Mouse (Mus musculus) limb, embryonic 14.5 days (tissue): ENCODE measurements at regions not wholly inside any gene's neighbourhood (a gene's known extent, or its start where the extent isn't known, plus 50 kb on each side); places are given as distances from the start of the nearest gene placed in this dataset.
A peak's percentile ranks its signal among the peaks of the same experiment; 100 is the strongest.

Experiments used
- ATAC-seq: fragments of 200-750 bp; cut with Nextera tagmentation; 2 replicates; pipeline ENCODE4 v1.8.0; 2017; ENCODE audit warnings: low read depth, moderate number of reproducible peaks, moderate TSS enrichment; ENCODE audit not compliant: low FRiP score
- DNase-seq: peaks from one replicate; pipeline ENCODE4 v3.0.0-alpha.2; 2015; ENCODE audit warnings: low spot score
- H3K27ac ChIP-seq: fragments of 300-500 bp; sonication (generic); replicated peaks from 2 replicates; pipeline ENCODE4 v1.5.1; 2014; ENCODE audit warnings: low read depth, mild to moderate bottlenecking, low read length, moderate library complexity, mixed read lengths
- H3K27me3 ChIP-seq: fragments of 300-500 bp; sonication (generic); 2 replicates; pipeline ENCODE4 v1.6.1; 2014; ENCODE audit warnings: low read length, mixed read lengths; ENCODE audit not compliant: control insufficient read depth, insufficient read depth
- H3K36me3 ChIP-seq: fragments of 300-500 bp; sonication (generic); 2 replicates; pipeline ENCODE4 v1.6.1; 2014; ENCODE audit warnings: mild to moderate bottlenecking, low read length, moderate library complexity, mixed read lengths; ENCODE audit not compliant: control insufficient read depth, insufficient read depth
- H3K4me1 ChIP-seq: fragments of 300-500 bp; sonication (generic); 2 replicates; pipeline ENCODE4 v1.6.1; 2014; ENCODE audit warnings: antibody characterized with exemption, low read length, mixed read lengths; ENCODE audit not compliant: control insufficient read depth, insufficient read depth
- H3K4me2 ChIP-seq: fragments of 300-500 bp; sonication (generic); replicated peaks from 2 replicates; pipeline ENCODE4 v1.6.1; 2014; ENCODE audit warnings: low read depth, mild to moderate bottlenecking, low read length, moderate library complexity; ENCODE audit not compliant: severe bottlenecking
- H3K4me3 ChIP-seq: fragments of 300-500 bp; sonication (generic); replicated peaks from 2 replicates; pipeline ENCODE4 v1.5.1; 2014; ENCODE audit warnings: low read length
- H3K9ac ChIP-seq: fragments of 300-500 bp; sonication (generic); 2 replicates; pipeline ENCODE4 v1.6.1; 2014; ENCODE audit warnings: mild to moderate bottlenecking, low read depth, low read length, moderate library complexity; ENCODE audit not compliant: severe bottlenecking
- H3K9me3 ChIP-seq: fragments of 300-500 bp; sonication (generic); 2 replicates; pipeline ENCODE4 v1.6.1; 2016; ENCODE audit warnings: low read length; ENCODE audit not compliant: control insufficient read depth
- POLR2A ChIP-seq: fragments of 200-500 bp; IDR thresholded peaks from 2 replicates; pipeline ENCODE4 v1.8.0; 2012; ENCODE audit warnings: inconsistent platforms, mild to moderate bottlenecking, moderate library complexity, borderline replicate concordance; ENCODE audit not compliant: insufficient read depth, insufficient read length; ENCODE audit errors: extremely low read depth
- WGBS: fragments of 180-500 bp; shearing (Covaris S2); extraction: QIAGEN DNeasy Blood & Tissue Kit; methylation state at CpG from one replicate; pipeline ENCODE4 v1.1.7; 2014; 5-methylcytosine and 5-hydroxymethylcytosine counted together

DNA sequence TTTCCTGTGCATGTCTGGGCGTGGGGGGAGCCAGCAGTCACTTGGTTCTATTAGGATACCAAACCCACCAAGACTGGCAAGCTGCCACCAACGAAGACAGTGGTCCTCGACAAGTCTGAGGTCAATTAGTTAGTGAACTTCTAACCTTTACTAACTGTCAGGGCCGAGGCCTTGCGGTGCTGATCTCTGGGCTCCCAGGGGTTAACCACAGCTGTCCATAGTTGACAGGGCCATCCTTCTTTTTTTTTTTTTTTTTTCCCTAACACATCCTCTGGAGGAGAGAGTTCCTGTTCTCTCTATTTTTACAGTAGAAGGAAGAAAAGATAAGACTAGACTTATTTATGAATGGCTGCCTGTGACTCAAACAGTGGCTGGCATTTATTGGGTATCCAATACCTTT, 663.5 kb downstream of the Slc22a22 start:
- Histone ChIP-seq H3K36me3 (no peaks in the 10 kb centered on the region), H3K27ac (no peak overlapping the region), H3K9me3 (no peaks in the 10 kb centered on the region), H3K27me3 (no peaks in the 10 kb centered on the region), H3K4me2 (no peak overlapping the region), H3K4me1 (no peaks in the 10 kb centered on the region), H3K9ac (no peak overlapping the region), H3K4me3 (no peak overlapping the region)
- 28% methylated on average over 5 of the region's 5 CpGs for WGBS
- no peak for TF ChIP-seq POLR2A
- DNase-seq (no peak), ATAC-seq (no peak)

GRCm38 (mm10) chr15:56810151-56810550, 667.3 kb downstream of the Slc22a22 start:
- WGBS: 43% methylated on average over 13 of the region's 13 CpGs
- Histone ChIP-seq H3K27me3 (no peaks in the 10 kb centered on the region), H3K4me1 (no peaks in the 10 kb centered on the region), H3K27ac (no peak overlapping the region), H3K4me3 (no peak overlapping the region), H3K9me3 (no peaks in the 10 kb centered on the region), H3K9ac (no peak overlapping the region), H3K4me2 (no peak overlapping the region), H3K36me3 (no peaks in the 10 kb centered on the region)
- ATAC-seq (no peak), DNase-seq (no peak)
- TF ChIP-seq POLR2A: no peak

GRCm38 (mm10) chr15:56807611-56808010, 669.8 kb downstream of the Slc22a22 start:
- DNase-seq: peak; percentile 6
- no peak for TF ChIP-seq POLR2A

GRCm38 (mm10) chr15:56801933-56802332, 675.5 kb downstream of the Slc22a22 start:
- no peaks in the 10 kb centered on the region for H3K9me3 ChIP-seq
- DNase-seq: no peak
- TF ChIP-seq POLR2A: no peak

More at GRCm38 (mm10) chr15:56807611-56808010, 669.8 kb downstream of the Slc22a22 start:
- no peaks in the 10 kb centered on the region for H3K4me1 ChIP-seq
- H3K9ac ChIP-seq: no peak overlapping the region
- no peak overlapping the region for H3K27ac ChIP-seq
- no peak overlapping the region for H3K4me2 ChIP-seq
- no peaks in the 10 kb centered on the region for H3K9me3 ChIP-seq
- peak; percentile 53; the same call in 1 of the 2 replicates for ATAC-seq
- H3K4me3 ChIP-seq: no peak overlapping the region
- no peaks in the 10 kb centered on the region for H3K36me3 ChIP-seq
- WGBS: 17% methylated on average over 5 of the region's 5 CpGs
- no peaks in the 10 kb centered on the region for H3K27me3 ChIP-seq

DNA sequence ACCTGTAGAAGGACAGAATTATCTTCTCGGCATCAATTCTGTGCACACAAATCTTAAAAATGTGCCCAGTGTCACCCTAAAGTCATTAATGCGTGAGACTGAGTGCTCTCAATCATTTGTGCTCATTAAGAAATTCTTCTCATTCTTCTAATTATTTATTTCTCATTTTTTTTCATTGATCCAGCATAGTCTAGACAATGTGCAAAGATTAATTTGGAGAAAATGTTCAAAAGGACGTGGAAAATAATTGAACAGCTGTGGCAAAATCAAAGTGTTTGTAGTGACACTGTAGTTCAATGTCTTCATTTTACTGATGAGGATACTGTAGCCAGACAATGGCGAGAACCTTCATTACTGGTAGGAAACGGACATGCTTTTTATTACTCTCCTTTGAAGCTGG, 702.0 kb downstream of the Slc22a22 start:
- DNase-seq: no peak
- Histone ChIP-seq H3K9me3 (no peaks in the 10 kb centered on the region), H3K27me3 (no peaks in the 10 kb centered on the region), H3K4me2 (no peak overlapping the region), H3K9ac (no peak overlapping the region), H3K36me3 (no peaks in the 10 kb centered on the region), H3K27ac (no peak overlapping the region), H3K4me1 (no peaks in the 10 kb centered on the region), H3K4me3 (no peak overlapping the region)
- no peak for ATAC-seq
- WGBS: 60% methylated on average over 5 of the region's 5 CpGs
- no peak for TF ChIP-seq POLR2A

More at GRCm38 (mm10) chr15:56801933-56802332, 675.5 kb downstream of the Slc22a22 start:
- no peaks in the 10 kb centered on the region for H3K4me1 ChIP-seq
- 96% methylated on average over 2 of the region's 2 CpGs for WGBS
- no peak overlapping the region for H3K4me2 ChIP-seq
- H3K36me3 ChIP-seq: no peaks in the 10 kb centered on the region
- H3K4me3 ChIP-seq: no peak overlapping the region
- ATAC-seq: no peak
- no peaks in the 10 kb centered on the region for H3K27me3 ChIP-seq
- H3K9ac ChIP-seq: no peak overlapping the region
- H3K27ac ChIP-seq: no peak overlapping the region
